In genomic region chr16:89991701-89992152, GRCm38 (mm10) we compare ENCODE assay signal across 9 mouse cellular contexts.
A peak's percentile ranks its signal among the peaks of the same experiment; 100 is the strongest.
DNase-seq lines count a peak whose midpoint lies in the region; ATAC-seq and TF ChIP-seq lines count a peak whose summit lies in the region.
"Had no signal": no experiment of that assay in that cellular context is flagged by ENCODE, and none has a peak within 500 bp of the region (broad histone marks: within the 10 kb centered on the region; RNA-seq: fewer than 3 reads in every experiment).

No protein-coding gene starts in this region.

- no peak overlapping the region for H3K9ac ChIP-seq in heart, embryonic 13.5 days
- no peak overlapping the region for H3K9ac ChIP-seq in liver, embryonic 13.5 days
- H3K9ac ChIP-seq in hindbrain, postnatal 0 days (replicated peaks; ENCODE audit: low read length) = no peak overlapping the region

- H3K27ac ChIP-seq in brown adipose tissue, adult 24 weeks (replicated peaks; ENCODE audit: low read depth, low read length) = 0 out of 2 replicates have a peak overlapping the region, but pooled peaks have one; percentile 35
- H3K27ac ChIP-seq in heart, embryonic 13.5 days (replicated peaks) = peak overlapping the region; percentile 67
- peak overlapping the region; percentile 47 for H3K27ac ChIP-seq in liver, embryonic 13.5 days
- H3K27ac ChIP-seq in hindbrain, postnatal 0 days = no peak overlapping the region

- H3K4me3 ChIP-seq in brown adipose tissue, adult 24 weeks (ENCODE audit: insufficient read depth, low read depth, low read length) = no peak overlapping the region
- H3K4me3 ChIP-seq in heart, embryonic 13.5 days = no peak overlapping the region
- no peak overlapping the region for H3K4me3 ChIP-seq in liver, embryonic 13.5 days (replicated peaks)
- no peak overlapping the region for H3K4me3 ChIP-seq in hindbrain, postnatal 0 days (ENCODE audit: low read length)
- H3K4me3 ChIP-seq: myocyte had no signal

- H3K4me1 ChIP-seq in brown adipose tissue, adult 24 weeks (ENCODE audit: control insufficient read depth, insufficient read depth, insufficient read length, low read length) = peaks cover 10% of the 10 kb centered on the region
- H3K4me1 ChIP-seq in heart, embryonic 13.5 days = peaks cover 45% of the 10 kb centered on the region
- peaks cover 61% of the 10 kb centered on the region for H3K4me1 ChIP-seq in liver, embryonic 13.5 days (replicated peaks)
- H3K4me1 ChIP-seq in hindbrain, postnatal 0 days (ENCODE audit: insufficient read depth, low read length) = 0 out of 2 replicates have a peak, but pooled peaks cover 8% of the 10 kb centered on the region

- WGBS in heart, embryonic 13.5 days = 45% methylated on average over 12 of the region's 12 CpGs
- WGBS in liver, embryonic 13.5 days (ENCODE audit: insufficient replicate concordance) = 50% methylated on average over 12 of the region's 12 CpGs
- 68% methylated on average over 12 of the region's 12 CpGs for WGBS in hindbrain, postnatal 0 days

- H3K9me3 ChIP-seq in heart, embryonic 13.5 days = 0 out of 2 replicates have a peak, but pooled peaks cover 4% of the 10 kb centered on the region
- H3K9me3 ChIP-seq in liver, embryonic 13.5 days (replicated peaks) = no peaks in the 10 kb centered on the region
- H3K9me3 ChIP-seq in hindbrain, postnatal 0 days (ENCODE audit: low read length) = no peaks in the 10 kb centered on the region

- ATAC-seq in heart, embryonic 13.5 days (ENCODE audit: extremely low read depth, insufficient number of reproducible peaks, low FRiP score, low TSS enrichment) = peak; percentile 38; the same call in 1 of the 2 replicates
- ATAC-seq in liver, embryonic 13.5 days (ENCODE audit: low read depth) = peak; percentile 78
- ATAC-seq in hindbrain, postnatal 0 days = no peak

- peaks cover 2% of the 10 kb centered on the region; the same call in 1 of the 2 replicates for H3K36me3 ChIP-seq in heart, embryonic 13.5 days
- H3K36me3 ChIP-seq in liver, embryonic 13.5 days = no peaks in the 10 kb centered on the region
- no peaks in the 10 kb centered on the region for H3K36me3 ChIP-seq in hindbrain, postnatal 0 days (ENCODE audit: insufficient read depth, low read length)

- DNase-seq in adrenal gland, postnatal 10 days = peak; percentile 63
- no peak for DNase-seq in adrenal gland, postnatal 4 days (ENCODE audit: low spot score in 2 of 2)
- DNase-seq in liver, embryonic 13.5 days = peak; percentile 41
- DNase-seq in thymus, postnatal 10 days (ENCODE audit: low spot score in 2 of 2) = no peak
- no peak for DNase-seq in hindbrain, postnatal 0 days (ENCODE audit: low spot score)
- no peak for DNase-seq in spleen, postnatal 14 days (ENCODE audit: low spot score in 2 of 2)

- no peak for TF ChIP-seq CTCF in hindbrain, postnatal 0 days (IDR thresholded peaks at IDR 0.05; ENCODE audit: low read depth)

- H3K4me2 ChIP-seq in heart, embryonic 13.5 days = no peak overlapping the region
- peak overlapping the region; percentile 30; the same call in 1 of the 2 replicates for H3K4me2 ChIP-seq in liver, embryonic 13.5 days
- no peak overlapping the region for H3K4me2 ChIP-seq in hindbrain, postnatal 0 days (ENCODE audit: low read depth, low read length)

- no peaks in the 10 kb centered on the region for H3K27me3 ChIP-seq in heart, embryonic 13.5 days (replicated peaks)
- no peaks in the 10 kb centered on the region for H3K27me3 ChIP-seq in liver, embryonic 13.5 days
- no peaks in the 10 kb centered on the region for H3K27me3 ChIP-seq in hindbrain, postnatal 0 days (ENCODE audit: insufficient read depth, low read length)

Comparison
In these comparisons a context has a peak if more than half of its experiments do, and no peak if none do; other contexts are left out.
1. DNase-seq: peak in adrenal gland, postnatal 10 days (single experiment) and liver, embryonic 13.5 days (single experiment); none in adrenal gland, postnatal 4 days (0 of 2), thymus, postnatal 10 days (0 of 2), hindbrain, postnatal 0 days (single experiment) and spleen, postnatal 14 days (0 of 2).